Mouse (Mus musculus) brown adipose tissue, adult 24 weeks (tissue): ENCODE results near the gene Snx17. TPM values are rescaled to one million over a fixed set of nuclear protein-coding genes. Genes with fewer than 3 reads are reported as not detected.

Source experiments
- H3K27ac ChIP-seq: fragments of 200-500 bp; replicated peaks from 2 replicates; pipeline ENCODE4 v1.5.1; 2012; ENCODE audit warnings: low read depth, mild to moderate bottlenecking, low read length
- H3K4me1 ChIP-seq: fragments of 200-500 bp; 2 replicates; pipeline ENCODE4 v1.6.1; 2012; ENCODE audit warnings: low read length, mixed read lengths; ENCODE audit not compliant: control insufficient read depth, insufficient read depth, insufficient read length
- H3K4me3 ChIP-seq: fragments of 200-500 bp; 2 replicates; pipeline ENCODE4 v1.5.1; 2012; ENCODE audit warnings: low read depth, mild to moderate bottlenecking, low read length, moderate library complexity; ENCODE audit not compliant: insufficient read depth
- polyA plus RNA-seq: library from polyadenylated mRNA; stranded (reverse); fragments of >200 nt; gene quantifications from 2 replicates; pipeline ENCODE4 v1.2.4, GENCODE M21; 2012; ENCODE audit not compliant: missing spikeins, insufficient read depth, insufficient read length

Snx17 gene
- 56.4 and 64.8 TPM in 2 replicates for polyA plus RNA-seq

DNA sequence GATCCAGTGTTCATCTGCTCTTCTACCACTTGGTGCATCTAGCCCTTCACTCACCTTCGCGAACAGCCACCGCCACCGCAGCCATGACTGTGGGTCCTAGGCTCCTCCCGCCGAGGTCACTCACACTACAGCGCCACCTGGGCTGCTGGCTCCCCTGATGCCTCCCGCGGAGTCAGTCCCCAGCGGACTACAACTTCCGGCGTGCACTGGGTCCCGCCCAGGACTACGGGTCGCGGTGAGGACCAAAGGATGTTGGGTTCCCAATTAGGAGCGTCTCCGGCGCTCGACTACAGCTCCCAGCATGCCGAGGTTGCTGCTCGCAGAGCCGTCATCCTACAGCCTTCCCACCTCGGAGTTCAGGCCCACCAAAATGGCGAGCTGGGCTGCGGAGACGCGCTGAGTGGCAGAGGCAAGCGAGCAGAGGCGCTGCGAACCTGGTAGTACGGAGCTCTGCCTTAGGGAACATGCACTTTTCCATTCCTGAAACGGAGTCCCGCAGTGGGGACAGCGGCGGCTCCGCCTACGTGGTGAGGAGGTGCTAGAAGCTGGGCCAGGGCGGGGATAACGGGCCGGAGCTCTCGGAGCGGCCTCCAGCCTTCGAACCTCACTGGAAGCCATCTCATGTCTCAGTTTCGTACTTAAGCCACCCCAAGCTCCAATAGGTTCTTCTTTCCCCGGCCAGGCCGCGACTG is at the start of gene Snx17, which contains the start of gene Eif2b4:
Snx17 (plus strand) TSS at position 289 of the 692 bp plus-strand sequence.
Eif2b4 (minus strand) TSS at position 492 of the 692 bp plus-strand sequence.
- peak within 1 kb of the TSS; percentile 85 for H3K27ac ChIP-seq
- peak within 1 kb of the TSS; percentile 92 for H3K4me3 ChIP-seq
- peaks cover 3% of the 10 kb centered on the region; the same call in 1 of the 2 replicates for H3K4me1 ChIP-seq

DNA sequence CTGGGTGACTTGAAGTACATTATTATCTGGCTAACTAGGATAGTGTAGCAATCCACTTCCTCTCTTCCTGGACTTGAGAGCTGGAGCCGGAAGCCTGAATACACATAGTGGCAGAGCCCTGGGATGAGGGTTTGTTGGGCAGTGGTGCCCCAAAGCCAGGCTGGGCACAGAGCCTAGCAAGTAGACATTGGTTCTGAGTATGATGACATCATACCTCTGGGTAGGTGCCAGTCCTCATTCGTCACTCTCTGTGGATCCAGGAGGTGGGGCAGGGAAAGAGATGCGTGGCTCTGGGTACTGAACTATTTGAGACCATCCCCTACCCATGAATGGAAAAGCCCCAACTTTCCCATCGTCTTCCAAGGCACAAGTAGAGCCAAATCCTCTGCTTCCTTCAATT is 43.2 kb upstream of the Snx17 start:
- H3K27ac ChIP-seq, result no peak overlapping the region
- H3K4me1 ChIP-seq, result peaks cover 3% of the 10 kb centered on the region; the same call in 1 of the 2 replicates
- H3K4me3 ChIP-seq, result no peak overlapping the region

DNA sequence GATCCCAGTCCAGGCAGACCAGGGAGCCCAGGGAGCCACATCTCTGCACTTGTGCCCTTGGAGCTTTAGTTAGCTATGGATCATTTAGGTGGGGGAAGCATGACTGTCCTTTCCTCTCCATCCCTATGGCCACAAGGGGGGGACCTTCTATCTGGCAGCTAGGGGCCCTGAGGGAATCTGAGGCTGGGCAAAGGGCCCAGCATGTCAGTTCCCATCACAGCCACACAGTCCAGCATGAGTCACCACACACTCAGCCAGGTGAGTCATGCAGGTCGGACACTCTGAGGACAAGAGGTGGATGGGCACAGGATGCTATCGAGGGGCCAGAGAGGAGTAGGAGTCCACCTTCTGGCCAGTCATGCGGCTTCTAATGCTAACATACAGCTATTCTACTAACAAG is 41.3 kb upstream of the Snx17 start:
- Histone ChIP-seq H3K27ac (no peak overlapping the region), H3K4me3 (no peak overlapping the region)

DNA sequence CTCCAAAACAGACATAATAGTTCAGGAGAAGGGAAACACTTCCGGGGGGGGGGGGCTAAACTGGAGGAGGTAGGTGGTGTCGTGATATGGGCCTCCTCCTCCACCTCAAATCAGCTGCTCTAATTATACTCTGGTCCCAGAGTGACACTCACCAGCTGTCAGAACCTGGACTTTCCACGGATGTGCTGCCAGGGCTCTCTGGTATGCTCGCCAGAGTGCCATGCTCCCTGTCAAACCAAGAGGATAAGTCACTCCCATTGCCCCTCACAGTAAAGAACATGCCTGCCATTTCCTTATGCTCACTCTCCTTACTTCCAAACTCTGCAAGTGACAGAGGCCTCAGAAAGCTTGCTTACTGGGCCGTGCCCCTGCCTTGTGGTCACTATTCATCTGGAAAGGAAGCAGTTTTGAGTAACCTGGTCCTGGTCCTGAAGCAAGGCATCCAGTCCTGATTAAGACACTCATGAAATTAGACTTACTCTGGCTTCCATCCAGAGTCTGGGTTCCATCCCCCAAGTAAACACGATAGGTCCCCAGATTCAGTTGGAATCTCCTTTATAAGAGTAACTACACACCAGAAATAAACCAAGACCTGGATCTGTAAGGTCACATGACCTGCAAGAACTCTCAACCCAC is 39.4 kb upstream of the Snx17 start:
- no peak overlapping the region; the same call in 1 of the 2 replicates for H3K27ac ChIP-seq

More for the DNA sequence above, 41.3 kb upstream of the Snx17 start:
- peaks cover 3% of the 10 kb centered on the region; the same call in 1 of the 2 replicates for H3K4me1 ChIP-seq

DNA sequence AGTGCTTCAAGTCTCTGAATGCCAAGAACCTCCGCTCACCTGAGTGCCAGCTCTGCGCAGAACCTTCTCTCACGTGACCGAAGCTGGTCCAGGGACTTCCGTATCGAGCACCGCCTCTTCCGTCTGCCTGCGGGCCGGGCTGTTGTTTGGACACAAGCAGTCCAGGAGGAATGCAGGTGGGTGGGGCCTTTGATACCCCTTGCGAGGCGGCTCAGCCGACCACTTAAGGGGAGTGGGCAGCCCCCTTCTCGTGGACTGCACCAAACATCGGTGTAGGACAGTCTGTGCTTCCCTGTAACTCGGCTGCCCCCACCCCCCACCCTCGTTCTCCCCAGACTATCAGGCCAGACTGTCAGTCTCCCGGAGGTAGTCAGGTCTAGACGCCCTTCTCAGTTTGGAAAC is 38.9 kb upstream of the Snx17 start, which contains the start of gene Mpv17:
Mpv17 (minus strand) TSS at position 100 of the 402 bp plus-strand sequence.
- Histone ChIP-seq H3K4me1 (peaks cover 3% of the 10 kb centered on the region; the same call in 1 of the 2 replicates), H3K4me3 (peak within 1 kb of the TSS; percentile 92), H3K27ac (peak within 1 kb of the TSS; percentile 56; the same call in 1 of the 2 replicates)

More for the DNA sequence above, 39.4 kb upstream of the Snx17 start:
- Histone ChIP-seq H3K4me1 (peaks cover 3% of the 10 kb centered on the region; the same call in 1 of the 2 replicates), H3K4me3 (peak overlapping the region; percentile 92)

DNA sequence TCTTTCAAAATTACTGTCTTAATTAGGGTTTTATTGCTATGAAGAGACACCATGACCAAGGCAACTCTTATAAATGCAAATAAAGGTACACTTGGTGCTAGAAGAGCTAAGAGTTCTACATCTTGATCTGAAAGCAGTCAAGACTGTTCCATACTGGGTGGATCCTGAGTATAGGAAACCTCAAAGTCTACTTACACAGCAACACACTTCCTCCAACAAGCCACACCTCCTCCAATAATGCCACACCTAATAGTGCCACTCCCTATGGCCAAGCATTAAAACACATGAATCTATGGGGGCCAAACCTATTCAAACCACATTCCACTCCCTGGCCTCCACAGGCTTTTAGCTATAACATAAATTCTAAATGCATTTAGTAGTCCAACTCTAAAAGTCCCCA is 30.6 kb upstream of the Snx17 start:
- Histone ChIP-seq H3K4me3 (no peak overlapping the region), H3K4me1 (no peaks in the 10 kb centered on the region), H3K27ac (no peak overlapping the region)

DNA sequence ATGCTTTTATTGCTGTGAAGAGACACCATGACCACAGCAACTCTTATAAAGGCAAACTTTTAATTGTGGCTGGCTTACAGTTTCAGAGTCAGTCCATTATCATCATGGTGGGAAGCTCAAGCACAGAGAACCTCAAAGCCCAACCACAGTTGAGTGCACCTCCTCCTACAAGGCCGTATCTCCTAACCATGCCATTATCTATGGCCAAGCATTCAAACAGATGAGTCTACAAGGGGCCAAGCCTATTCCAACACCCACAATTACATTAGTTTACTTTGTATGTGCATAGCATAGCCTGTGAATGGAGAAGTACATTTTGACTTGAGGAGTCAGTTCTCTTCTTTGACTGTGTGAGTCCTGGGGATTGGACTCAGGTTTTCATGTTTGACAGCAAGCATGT is 28.1 kb upstream of the Snx17 start:
- H3K4me3 ChIP-seq, result no peak overlapping the region
- no peak overlapping the region for H3K27ac ChIP-seq
- no peaks in the 10 kb centered on the region for H3K4me1 ChIP-seq

DNA sequence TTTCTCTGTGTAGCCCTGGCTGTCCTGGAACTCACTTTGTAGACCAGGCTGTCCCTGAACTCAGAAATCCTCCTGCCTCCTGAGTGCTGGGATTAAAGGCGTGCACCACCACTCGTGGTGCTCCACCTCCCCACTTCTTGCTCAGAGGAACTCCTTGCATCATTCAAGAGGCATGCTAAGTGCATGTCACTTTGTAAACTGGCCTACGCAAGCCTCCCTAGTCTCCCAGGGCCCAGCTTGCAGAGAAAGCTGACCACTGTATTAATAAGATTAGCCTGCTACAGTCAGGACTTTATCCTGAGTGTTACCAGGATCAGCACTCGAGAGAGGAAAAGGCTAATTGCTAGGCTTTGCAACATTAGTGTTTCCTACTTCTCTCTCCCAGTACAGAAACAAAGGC is 24.4 kb upstream of the Snx17 start:
- Histone ChIP-seq H3K4me1 (no peaks in the 10 kb centered on the region), H3K4me3 (no peak overlapping the region), H3K27ac (no peak overlapping the region)

DNA sequence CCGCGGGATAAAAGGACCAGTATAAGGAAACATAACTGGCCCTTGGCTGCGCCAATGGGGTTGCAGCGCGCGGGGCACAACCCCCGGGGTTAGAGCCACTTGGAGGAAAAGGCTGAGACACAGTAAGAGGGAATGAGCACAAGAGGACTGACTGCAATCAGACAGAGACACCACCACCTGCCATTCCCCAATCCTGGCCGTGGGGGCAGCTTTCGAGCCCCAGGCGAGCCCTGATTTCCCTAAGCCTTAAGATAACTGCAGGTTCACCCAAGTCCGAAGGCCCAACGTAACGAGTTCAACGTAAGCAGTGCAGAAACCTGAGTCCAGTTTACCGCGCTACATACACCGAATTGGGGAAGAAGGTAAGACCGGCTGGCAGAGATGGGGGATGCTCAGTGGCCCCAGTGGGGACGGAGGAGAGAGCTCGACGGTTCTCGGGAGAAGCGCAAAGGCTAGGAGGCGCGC is 13.7 kb upstream of the Snx17 start:
- Histone ChIP-seq H3K4me3 (peak overlapping the region; percentile 81), H3K4me1 (no peaks in the 10 kb centered on the region), H3K27ac (peak overlapping the region; percentile 64)

DNA sequence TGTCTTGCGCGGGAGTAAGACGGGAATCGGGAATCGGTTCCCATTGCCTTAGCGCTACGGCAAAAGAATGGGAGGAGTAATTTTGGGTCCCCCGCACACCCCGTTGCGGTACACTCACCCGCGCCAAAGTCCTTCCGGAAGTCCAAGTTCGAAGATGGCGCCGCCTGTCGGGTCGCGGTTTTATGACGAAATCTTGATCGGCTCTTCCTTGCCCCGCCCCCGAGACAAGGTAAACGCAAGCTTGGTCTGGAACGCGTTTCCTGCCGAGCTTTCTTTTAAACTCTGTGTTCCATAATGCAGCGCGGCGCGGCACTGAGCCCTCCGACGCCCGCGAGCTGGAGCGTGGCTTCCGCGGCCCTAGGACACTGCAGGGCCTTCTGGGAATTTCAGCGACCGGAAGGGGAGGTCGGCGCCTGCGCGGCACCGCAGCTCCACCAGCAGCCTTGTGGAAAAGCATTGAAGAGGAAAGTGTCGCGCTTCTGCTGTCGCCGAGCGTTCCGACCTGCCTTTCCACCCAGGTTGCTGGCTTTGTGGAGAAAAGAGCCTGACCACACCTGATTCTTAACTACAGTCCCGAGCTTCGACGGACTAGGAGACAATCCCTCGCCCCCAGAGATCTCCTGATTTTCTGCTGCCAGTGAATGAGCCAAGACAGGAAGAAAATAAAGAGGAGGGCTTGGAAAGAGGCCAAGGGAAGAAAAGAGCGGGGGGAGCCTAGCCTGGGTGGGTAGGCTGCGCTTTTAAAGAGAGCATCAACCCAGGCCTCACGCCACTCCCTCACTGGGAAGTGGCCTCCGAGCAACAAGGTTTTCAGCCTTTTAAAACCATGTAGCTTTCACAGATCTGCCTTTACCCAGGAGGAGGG is 13.0 kb upstream of the Snx17 start, which contains the start of the genes Gm29609 and Gtf3c2:
Gm29609 (minus strand) TSS at position 146 of the 865 bp plus-strand sequence.
Gtf3c2 (minus strand) TSS at position 379 of the 865 bp plus-strand sequence.
- no peaks in the 10 kb centered on the region for H3K4me1 ChIP-seq
- peak within 1 kb of the TSS; percentile 81 for H3K4me3 ChIP-seq
- peak within 1 kb of the TSS; percentile 95 for H3K27ac ChIP-seq

DNA sequence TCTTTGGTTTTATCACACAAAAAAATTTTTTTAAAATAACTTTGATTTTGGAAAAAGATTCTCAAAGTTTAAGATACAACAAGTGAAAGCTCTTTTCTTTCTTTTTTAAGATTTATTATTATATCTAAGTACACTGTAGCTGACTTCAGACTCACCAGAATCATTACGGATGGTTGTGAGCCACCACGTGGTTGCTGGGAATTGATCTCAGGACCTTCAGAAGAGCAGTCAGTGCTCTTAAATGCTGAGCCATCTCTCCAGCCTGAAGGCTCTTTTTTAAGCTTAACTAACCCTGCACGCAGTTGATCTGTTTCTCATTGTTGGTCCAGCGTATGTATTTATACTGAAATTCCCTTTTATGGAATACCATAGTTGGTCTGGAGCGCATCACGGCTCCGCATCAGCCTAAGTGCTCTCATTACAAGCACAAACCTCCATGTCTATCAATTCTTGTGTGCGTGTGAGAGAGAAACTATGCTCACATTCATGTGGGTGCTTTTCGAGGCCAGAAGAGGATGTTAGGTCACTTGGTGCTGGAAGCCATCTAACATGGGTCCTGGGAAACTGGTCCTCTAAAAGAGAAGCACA is 11.8 kb upstream of the Snx17 start:
- Histone ChIP-seq H3K4me3 (0 out of 2 replicates have a peak overlapping the region, but pooled peaks have one; percentile 7), H3K27ac (no peak overlapping the region), H3K4me1 (no peaks in the 10 kb centered on the region)

DNA sequence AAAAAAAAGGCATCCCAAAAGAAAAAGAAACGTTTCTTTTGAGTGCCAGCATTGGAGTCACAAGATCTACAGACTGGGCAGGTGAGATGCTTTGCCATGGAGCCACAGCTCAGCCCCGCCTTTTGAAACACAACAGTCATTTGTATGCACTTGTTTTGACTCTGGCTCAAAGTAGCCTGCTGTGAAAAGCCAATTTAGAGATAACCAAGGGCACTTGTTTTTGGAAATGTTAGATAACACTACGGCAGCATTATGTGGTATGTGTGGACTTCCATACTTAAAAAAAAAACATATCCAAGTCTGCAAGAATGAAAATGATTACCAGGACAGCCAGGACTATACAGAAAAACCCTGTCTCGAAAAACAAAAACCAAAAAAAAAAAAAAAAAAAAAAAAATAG is 9.3 kb upstream of the Snx17 start:
- no peaks in the 10 kb centered on the region for H3K4me1 ChIP-seq
- H3K27ac ChIP-seq, result no peak overlapping the region
- H3K4me3 ChIP-seq, result no peak overlapping the region

DNA sequence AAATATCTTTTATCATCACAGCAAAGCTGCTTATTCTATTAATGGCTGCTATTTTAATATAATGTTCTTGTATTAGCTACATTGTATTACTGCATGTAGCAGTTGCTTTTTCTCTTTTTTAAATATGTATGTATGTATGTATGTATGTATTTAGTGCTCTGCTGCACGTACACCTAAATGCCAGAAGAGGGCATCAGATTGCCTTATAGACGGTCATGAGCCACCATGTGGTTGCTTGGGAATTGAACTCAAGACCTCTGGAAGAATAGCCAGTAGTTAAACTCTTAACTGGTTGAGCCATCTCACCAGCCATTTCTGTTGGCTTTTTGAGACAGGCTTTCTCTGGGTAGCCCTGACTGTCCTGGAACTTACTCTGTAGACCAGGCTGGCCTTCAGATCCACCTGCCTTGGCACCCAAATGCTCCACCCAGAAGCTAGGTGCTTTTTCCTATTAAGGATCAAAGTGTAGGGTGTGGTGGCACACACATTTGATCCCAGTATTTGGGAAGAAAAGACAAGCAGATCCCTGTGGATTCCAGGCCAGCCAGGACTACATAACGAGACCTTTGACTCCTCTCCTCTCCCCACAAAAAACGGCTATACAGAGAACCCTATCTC is 4.7 kb upstream of the Snx17 start:
- H3K4me1 ChIP-seq, result peaks cover 3% of the 10 kb centered on the region; the same call in 1 of the 2 replicates

DNA sequence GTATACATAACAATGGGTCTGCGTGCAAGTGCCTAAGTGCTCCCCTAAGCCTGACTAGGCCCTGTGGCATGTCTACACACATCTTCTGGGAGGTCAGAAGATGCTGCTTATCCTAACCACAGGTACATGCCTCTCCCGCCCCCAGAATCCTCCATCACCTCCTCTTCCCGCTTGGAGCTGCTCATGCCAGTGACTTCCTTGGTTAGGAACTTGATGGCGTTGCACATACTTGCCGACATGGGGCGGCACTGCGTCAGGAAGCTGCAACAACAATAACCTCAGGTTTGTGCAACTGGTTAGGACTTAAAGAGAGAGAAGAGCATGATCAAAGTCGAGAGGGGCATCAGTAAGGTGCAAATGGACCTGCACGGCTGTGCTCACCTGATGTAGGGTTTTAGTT is 2.8 kb upstream of the Snx17 start:
- Histone ChIP-seq H3K27ac (no peak overlapping the region), H3K4me1 (peaks cover 3% of the 10 kb centered on the region; the same call in 1 of the 2 replicates), H3K4me3 (no peak overlapping the region)

More for the DNA sequence above, 4.7 kb upstream of the Snx17 start:
- Histone ChIP-seq H3K27ac (no peak overlapping the region), H3K4me3 (no peak overlapping the region)
